Mouse (Mus musculus): ENCODE data around the gene Clic1.
"Not testable (repeated sequence)": the region's sequence is repeated elsewhere in the genome, so short reads cannot be mapped to it uniquely, and the experiment has no call there.

Gene Clic1

DNA sequence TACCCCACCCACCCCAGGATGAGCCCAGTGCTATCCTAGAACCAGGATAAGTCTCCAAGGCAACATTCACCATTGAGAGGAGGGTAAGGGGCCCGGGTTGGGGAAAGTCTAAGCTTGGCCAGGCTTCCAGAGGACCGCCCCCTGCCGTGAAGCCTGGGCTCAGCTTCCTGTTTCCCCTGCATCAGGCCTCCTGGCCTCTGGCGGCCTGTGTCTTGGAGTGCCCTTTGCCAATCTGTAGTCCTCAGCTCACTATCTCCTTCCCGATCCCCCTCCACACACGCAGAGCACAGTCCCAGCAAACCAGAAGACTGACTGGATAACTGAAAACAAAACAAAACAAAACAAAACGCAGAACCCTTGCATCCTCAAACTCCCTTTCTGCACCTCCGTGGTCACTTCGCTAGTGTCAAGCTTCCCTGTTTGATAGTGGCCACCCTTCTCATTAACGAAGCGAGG lies at the start of gene Clic1:
Gene Clic1, plus strand, starts transcription at position 406 of the 456 bp plus-strand sequence.
- no peak for DNase-seq (ENCODE audit: low spot score in 2 of 2)

DNA sequence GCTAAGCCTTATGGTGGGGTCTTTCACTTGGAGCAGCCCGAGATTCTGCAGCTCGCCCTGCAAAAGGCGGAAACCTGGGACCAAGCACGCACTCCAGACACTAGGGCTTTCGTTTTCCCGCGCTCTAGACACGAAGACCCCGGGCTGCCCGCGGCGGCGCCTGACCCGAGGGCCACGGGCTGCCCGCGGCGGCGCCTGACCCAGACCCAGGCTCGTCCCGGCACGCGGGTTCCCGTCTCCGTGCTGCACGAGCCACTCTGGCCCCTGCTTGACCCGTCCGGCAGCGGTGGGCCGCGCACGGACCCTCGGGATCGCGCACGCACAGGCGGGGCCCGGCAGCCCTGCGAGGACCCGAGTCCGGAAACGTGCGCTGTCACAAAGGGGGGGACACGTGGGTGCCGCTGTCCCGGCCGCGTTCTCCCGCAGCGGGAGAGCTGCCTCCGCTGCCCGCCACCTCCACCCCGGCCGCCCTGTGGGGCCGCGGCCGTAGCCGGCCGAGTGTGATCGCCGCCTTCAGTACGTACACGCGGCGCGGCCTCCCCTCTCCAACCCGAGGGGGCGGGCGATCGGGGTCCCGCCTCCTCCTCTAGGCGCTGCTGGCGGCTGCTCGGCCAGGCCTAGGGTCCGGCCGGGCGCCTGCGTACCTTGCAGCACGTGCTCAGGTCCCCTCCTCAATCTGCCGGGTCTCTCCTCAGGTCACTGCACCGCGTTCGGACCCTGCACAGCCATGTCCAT lies 48.9 kb upstream of the Clic1 start, which contains the start of gene Vars:
Gene Vars, plus strand, starts transcription at position 271 of the 735 bp plus-strand sequence.
- DNase-seq (ENCODE audit: low spot score in 2 of 2), result peak; percentile 70 to 83

DNA sequence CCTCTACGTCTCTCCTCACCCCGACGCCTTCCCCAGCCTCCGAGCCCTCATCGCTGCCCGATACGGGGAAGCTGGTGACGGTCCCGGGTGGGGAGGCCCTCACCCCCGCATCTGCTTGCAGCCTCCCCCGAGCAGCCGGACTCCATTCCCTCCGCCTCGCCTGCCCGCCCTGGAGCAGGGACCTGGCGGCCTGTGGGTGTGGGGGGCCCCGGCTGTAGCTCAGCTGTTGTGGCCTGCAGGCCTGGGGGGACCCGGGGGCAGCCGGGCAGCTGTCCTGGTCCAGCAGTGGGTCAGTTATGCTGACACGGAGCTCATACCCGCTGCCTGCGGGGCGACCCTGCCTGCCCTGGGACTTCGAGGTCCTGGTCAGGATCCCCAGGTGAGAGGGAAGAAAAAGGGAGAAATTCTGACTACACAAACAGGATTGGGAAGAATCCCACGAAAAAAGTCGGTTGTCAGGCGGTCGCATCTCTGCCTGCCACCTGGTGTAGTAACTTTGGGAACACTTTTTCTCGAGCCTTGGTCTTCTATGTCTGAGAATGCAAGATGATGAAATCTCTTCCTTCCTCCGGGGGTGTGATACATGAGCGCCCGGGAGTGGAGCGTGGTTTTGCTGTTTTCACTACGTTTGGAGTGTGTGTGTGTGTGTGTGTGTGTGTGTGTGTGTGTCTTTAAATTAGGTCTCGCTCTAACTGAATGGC lies 48.2 kb upstream of the Clic1 start:
- DNase-seq (ENCODE audit: low spot score in 2 of 2), result no peak

DNA sequence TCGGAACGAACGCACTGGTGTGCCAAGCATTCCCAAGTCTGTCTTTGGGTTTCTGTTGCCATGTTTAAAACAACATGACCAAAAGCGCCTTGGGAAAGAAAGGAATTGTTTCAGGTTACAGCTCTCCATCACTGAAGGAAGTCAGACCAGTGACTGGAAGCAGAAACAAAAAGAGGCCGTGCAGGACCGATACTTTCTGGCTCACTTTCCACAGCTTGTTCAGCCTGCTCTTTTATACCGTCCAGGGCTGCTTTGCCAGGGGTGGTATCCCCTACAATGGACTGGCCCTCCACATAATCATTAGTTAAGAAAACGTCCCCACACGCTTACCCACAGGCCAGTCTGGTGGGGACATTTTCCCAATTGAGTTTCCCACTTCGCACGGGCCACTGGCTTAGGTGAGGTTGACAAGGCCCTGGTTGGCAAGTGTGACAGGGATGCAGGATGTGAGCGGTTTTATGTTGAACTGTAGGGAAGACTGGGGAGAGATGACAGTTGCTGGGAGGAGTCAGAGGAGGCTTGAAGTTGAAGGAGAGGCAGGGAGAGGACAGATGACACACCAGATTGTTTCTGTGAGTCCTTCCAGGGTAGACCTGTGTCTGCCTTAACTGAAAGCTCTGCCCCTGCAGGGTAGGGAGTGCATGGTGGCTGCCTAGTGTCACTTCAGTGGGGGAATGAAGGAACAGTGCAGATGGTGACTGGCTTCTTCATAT lies 47.5 kb upstream of the Clic1 start:
- no peak for DNase-seq (ENCODE audit: low spot score in 2 of 2)

DNA sequence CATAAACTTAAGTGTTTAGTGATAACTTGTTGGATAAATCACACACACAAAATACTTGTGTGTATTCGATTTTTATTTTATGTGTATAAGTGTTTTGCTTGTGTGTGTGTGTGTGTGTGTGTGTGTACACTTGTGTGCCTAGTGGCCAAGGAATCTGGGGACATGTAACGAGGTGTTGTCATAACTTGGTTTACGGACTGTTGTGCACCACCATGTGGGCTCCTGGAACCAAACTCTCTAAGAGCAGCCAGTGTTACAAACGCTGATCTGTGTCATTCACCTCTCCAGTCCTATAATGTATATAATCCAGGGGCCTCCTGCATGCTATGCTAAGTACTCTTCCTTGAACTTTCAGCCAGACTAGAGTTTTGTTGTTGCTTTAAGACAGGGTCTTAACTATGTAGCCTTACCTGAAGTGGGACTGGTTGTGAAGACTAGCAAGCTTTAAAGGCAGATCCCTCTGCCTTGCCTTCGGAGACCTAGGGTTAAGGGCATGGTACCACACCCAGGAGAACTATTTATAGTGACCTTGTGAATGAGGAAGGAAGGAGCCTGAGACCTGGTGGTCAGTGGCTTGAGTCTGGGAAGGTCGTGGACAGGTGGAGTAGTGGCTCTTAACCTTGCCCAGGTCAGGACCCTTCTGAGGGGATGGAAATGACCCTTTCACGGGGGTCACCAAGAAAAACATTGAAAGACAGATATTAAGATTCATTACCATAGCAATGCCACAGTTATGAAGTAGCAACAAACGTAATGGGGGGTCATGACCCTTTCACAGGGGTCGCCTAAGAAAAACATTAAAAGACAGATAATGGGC lies 46.5 kb upstream of the Clic1 start:
- DNase-seq (ENCODE audit: low spot score in 2 of 2), result no peak

DNA sequence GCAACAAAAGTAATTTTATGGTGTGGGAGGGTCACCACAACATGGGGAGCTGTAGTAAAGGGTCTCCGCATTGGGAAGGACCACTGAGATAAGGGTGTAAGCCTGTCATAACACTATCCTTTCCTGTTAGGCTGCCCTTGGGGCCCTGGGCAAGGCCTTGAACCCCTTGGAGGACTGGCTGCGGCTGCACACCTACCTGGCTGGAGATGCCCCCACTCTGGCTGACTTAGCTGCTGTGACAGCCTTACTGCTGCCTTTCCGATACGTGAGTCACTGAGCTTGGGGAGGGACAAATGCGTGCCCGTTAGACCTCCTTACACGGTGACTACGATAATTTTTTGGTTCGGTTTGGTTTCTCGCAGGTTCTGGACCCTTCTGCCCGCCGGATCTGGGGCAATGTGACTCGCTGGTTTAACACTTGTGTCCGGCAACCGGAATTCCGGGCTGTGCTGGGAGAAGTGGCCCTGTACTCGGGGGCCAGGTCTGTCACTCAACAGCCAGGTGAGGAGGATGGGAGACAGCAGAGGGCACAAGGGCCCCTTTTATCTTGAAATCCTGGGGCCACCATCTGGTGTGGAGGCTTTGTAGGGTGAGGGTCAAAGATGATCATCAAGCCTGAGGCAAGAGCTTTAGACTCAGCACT lies 45.6 kb upstream of the Clic1 start:
- no peak for DNase-seq (ENCODE audit: low spot score in 2 of 2)

DNA sequence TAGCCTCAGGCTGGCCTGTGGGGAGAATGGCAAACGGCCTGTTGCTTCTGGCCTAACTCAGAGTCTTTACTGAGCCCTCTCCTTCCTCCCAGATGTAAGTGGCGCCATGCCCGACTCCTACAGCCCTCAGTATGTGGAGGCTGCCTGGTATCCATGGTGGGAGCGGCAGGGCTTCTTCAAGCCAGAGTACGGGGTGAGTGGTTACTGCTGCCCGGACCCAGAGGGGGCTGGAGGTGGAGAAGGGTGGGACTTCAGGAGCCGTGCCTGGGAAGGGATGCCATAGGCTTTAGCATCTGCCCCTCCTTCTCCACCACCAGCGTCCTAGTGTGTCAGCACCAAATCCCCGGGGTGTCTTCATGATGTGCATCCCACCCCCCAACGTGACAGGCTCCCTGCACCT lies 44.6 kb upstream of the Clic1 start:
- no peak for DNase-seq (ENCODE audit: low spot score in 2 of 2)

DNA sequence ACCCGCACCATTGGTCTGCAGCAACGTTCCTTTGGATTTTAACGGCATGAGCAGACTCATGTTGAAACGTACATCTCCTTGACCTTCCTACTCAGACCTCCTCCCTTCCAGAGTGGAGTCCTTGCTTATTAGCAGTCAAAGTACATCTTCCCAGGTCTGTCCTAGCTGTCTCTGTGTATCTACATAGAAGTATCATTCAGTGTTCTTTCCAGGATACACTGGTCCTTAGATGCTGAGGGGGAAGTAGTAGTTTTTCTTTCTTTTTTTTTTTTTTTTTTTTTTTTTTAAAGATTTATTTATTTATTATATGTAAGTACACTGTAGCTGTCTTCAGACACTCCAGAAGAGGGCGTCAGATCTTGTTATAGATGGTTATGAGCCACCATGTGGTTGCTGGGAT lies 43.9 kb upstream of the Clic1 start:
- not testable (repeated sequence) for DNase-seq (ENCODE audit: low spot score in 2 of 2)

DNA sequence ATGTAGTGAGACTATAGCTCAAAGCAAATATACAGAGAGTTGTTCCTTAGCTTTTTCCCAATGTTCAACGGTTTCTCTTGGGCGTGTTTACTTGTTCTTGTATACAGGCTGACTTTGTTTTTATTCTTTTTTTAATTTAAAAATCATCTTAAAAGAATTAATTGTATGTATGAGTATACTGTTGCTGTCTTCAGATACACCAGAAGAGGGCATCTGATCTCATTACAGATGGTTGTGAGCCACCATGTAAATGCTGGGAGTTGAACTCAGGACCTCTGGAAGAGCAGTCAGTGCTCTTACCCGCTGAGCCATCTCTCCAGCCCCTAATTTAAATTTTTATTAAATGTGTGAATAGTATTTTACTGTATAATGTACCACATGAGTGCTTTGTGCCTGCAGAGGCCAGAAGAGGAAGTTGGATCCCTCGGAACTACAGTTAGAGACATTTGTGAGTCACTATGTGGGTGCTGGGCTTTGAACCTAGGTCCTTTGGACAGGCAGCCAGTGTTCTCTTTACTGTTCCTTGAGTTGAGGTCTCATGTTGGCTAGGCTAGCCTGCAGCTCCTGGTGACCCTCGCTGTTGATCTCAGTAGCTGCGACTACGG lies 42.3 kb upstream of the Clic1 start:
- DNase-seq (ENCODE audit: low spot score in 2 of 2), result no peak

DNA sequence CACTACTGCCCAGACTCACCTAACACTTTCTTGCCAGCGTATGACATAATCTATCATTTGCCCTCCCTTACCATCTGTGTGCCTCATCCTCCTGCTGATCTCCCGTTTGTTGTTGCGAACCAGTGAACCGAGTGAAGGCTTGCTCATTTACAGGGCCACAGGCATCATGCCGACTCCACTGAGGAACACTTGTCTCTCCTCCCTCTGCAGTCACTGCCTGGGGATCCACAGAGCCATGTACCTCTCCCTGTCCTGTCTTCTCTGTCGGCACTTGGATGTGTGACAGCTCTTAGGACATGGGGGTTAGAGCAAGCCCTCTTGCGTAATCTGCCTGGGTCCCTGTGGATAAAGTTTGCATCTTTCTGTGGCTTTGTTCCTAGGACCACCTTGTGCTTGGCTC lies 40.2 kb upstream of the Clic1 start:
- DNase-seq (ENCODE audit: low spot score in 2 of 2), result no peak

DNA sequence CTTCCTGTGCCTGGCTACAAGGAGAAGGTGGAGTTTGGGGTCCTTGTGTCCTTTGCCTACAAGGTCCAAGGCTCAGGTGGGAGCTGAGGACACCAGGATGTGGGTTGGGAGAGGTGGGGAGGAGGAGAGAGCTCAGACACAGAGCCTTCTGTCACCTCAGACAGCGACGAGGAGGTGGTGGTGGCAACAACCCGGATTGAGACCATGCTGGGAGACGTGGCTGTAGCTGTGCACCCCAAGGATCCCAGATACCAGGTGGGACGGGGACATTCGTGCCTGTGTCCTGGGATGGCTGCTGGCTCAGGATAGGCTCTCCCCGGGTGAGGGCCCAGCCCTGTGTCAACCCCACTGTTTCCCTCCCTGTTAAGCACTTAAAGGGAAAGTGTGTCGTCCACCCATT lies 38.3 kb upstream of the Clic1 start:
- no peak for DNase-seq (ENCODE audit: low spot score in 2 of 2)

DNA sequence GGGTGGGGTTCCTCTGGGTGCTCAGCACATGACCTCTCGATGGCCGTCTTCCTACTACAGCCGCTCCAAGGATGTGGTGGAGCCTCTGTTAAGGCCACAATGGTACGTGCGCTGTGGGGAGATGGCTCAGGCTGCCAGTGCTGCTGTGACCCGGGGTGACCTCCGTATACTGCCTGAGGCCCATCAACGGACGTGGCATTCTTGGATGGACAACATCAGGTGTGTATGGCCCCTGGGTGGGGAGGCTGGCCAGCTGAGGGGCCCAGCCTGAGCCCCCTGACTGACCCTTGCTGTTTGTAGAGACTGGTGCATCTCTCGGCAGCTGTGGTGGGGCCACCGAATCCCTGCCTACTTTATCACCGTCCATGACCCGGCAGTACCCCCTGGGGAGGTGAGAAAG lies 37.3 kb upstream of the Clic1 start:
- DNase-seq (ENCODE audit: low spot score in 2 of 2), result no peak

DNA sequence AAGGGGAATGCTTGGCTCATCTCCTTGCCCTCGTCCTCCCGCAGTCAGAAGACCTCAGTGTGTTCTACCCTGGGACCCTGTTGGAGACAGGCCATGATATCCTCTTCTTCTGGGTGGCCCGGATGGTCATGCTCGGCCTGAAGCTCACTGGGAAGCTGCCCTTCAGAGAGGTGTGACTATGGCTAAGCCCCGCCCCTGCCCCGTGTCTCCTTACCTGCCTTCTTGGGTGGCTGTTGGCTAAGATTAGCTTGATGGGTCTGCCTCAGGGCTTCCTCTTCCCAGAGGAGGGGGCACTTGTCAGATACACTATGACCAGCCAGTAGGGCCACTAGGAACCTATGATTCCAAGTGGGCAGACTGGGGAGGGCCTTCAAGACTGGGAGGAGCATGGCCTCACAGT lies 36.5 kb upstream of the Clic1 start:
- no peak for DNase-seq (ENCODE audit: low spot score in 2 of 2)

DNA sequence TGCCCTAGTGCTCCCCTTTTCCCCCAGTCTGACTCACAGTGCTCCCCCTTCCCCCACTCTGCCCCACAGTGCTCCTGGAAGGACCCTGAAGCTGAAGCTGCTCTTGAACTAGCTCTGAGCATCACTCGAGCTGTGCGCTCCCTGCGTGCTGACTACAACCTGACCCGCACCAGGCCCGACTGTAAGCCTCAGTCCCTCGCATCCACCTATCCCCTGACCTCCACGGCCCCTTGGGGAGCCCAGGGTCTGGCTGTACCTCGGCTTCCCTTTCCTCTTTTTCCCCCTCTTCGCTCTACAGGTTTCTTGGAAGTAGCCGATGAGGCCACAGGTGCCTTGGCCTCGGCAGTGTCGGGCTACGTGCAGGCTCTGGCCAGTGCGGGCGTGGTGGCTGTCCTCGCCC lies 34.5 kb upstream of the Clic1 start:
- DNase-seq (ENCODE audit: low spot score in 2 of 2), result no peak

DNA sequence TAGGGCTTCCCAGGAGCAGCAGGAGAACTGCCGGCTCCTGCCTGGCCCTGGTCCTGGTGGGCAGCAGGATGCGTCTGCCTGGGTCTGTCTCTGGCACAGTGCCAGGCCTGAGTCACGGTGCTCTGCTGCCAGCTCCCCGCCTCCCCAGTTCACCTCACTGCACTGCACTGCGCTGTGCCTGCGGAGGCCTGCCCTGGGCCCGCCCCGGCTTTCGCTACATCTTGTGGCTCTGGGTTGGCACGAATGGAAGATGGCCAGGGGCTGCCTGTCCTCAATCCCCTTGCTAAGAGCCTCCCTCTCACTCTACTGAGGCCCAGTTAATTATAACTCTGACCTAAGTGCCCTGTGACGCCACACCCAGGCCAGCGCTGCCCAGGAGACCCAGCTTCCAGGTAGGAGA lies 33.4 kb upstream of the Clic1 start, which contains the start of gene Vwa7:
Gene Vwa7, plus strand, starts transcription at position 204 of the 400 bp plus-strand sequence.
- no peak for DNase-seq (ENCODE audit: low spot score in 2 of 2)

DNA sequence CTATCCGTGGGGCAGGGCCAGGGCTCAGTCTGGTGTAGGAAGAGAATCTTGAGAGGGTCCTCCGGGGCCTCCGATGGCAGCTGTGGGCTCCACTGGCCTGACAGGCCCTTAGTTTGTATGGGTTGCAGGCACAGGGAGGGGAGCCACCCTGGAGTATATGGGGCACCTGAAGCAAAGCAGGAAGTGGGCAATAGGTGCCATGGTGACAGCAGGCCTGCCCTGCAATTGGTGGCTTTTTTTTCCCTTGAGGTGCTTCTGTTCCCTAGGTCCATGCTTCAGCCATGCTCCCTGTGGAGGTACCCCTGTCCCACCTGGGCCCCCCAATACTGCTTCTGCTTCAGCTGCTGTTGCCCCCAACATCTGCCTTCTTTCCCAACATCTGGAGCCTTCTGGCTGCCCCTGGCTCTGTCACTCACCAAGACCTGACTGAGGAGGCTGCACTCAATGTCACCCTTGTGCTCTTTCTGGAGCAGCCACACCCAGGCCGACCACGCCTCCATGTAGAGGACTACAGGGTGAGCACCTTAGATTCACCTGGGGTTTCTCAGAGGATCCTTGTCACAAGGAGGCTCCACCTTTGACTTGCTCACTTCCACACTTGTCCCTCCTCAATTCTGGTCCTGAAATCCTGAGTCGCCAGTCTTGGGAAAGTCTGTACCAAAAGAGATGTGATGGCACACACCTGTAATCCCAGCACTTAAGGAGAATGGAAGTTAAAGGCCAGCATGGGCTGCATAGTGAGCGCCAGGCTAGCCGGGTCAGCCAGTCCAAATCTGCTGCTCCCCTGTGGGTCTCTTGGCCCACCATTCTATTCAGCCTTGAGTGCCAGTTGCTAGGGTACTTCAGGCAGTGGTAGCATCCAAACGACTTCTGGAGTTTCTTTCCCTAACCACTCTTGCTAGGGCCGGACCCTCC lies 32.7 kb upstream of the Clic1 start:
- DNase-seq (ENCODE audit: low spot score in 2 of 2), result no peak

DNA sequence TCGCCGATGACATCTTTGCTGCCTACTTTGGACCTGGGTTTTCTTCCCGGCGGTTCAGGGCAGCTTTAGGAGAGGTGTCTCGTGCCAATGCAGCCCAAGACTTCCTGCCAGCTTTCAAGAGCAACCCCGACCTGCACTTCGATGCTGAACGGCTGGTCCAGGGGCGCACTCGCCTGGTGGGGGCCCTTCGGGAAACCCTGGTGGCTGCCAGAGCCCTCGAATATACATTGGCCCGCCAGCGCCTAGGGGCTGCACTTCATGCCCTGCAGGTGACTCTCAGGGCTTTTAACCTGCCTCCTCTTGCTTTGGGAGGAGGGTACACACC lies 32.1 kb upstream of the Clic1 start:
- DNase-seq (ENCODE audit: low spot score in 2 of 2), result no peak

DNA sequence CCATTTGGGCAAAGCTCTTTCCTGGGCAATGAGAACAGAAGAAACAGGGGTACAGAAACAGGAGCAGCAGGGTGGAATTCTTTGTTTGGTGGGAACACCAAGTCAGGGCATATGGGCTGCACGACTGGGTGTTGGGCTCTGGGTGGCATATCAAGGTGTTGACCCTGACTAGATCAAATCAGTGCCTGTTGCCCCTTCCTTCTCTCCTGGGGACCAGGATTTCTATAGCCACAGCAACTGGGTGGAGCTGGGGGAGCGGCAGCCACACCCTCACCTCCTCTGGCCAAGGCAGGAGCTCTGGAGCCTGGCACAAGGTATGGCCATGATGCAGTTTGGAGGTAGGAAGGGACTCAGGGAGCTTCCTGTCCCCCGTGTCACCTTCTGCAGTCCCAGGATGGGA lies 31.6 kb upstream of the Clic1 start:
- no peak for DNase-seq (ENCODE audit: low spot score in 2 of 2)

DNA sequence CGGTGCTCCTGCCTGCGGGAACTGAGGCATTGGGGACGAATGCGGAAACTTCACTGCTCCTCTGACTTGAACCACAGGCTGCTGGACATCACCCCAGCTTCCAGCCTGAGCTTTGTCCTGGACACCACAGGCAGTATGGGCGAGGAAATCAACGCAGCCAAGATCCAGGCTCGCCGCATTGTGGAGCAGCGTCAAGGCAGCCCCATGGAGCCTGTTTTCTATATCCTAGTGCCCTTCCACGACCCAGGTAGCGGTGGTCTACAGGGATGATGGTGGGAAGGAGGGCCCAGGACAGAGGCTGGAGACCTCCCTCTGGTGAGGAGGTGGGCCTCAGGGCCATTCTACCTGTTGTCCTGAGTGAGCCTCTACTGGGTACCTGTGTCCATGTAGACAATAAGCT lies 29.9 kb upstream of the Clic1 start:
- no peak for DNase-seq (ENCODE audit: low spot score in 2 of 2)

DNA sequence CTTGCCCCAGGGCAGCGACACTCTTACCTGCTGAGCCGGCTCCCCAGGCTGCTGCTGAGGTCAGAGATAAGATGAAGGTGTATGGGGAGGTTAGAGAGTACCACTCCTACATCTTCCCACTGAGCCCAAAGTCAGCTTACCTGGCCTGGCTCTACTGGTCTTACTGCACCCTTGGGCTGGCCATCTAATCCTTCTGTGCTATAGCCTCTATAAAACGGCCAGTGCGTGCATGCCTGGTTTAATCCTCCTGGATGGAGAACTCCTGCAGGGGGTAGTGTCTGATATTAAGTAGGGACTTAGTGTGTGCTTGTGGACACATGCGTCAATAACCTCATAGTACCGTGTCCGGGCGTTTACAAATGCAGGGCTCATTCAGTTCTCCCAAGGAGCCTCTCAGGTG lies 29.2 kb upstream of the Clic1 start:
- no peak for DNase-seq (ENCODE audit: low spot score in 2 of 2)

Measured in frontal cortex, postnatal 10 days (tissue).